Mouse (Mus musculus): ENCODE data around the gene Slc25a19. TPM values are rescaled to one million over a fixed set of nuclear protein-coding genes. Genes with fewer than 3 reads are reported as not detected.
"Not testable (repeated sequence)": the region's sequence is repeated elsewhere in the genome, so short reads cannot be mapped to it uniquely, and the experiment has no call there.

Gene Slc25a19
- polyA plus RNA-seq, 1 experiment from 2014 or later, result 34.0 TPM

- Histone ChIP-seq H3K27ac (no peak overlapping the region), H3K9me3 (no peaks in the 10 kb centered on the region), H3K36me3 (peaks cover 52% of the 10 kb centered on the region), H3K9ac (replicated peaks) (no peak overlapping the region), H3K4me3 (replicated peaks) (no peak overlapping the region), H3K4me2 (no peak overlapping the region), H3K27me3 (no peaks in the 10 kb centered on the region), H3K4me1 (replicated peaks) (no peaks in the 10 kb centered on the region)
- no peak for ATAC-seq (ENCODE audit: insufficient number of reproducible peaks, insufficient read depth, low FRiP score, low TSS enrichment, low read depth)
- WGBS, result 75% methylated on average over 2 of the region's 2 CpGs
Observed at GRCm38 (mm10) chr11:115654128-115654527, 26.0 kb upstream of the Slc25a19 start.

GRCm38 (mm10) chr11:115653194-115653593 is 25.1 kb upstream of the Slc25a19 start:
- H3K4me2 ChIP-seq, result no peak overlapping the region
- no peak for ATAC-seq (ENCODE audit: insufficient number of reproducible peaks, insufficient read depth, low FRiP score, low TSS enrichment, low read depth)
- H3K4me3 ChIP-seq (replicated peaks), result no peak overlapping the region
- no peaks in the 10 kb centered on the region for H3K27me3 ChIP-seq
- H3K9me3 ChIP-seq, result no peaks in the 10 kb centered on the region
- 85% methylated on average over 3 of the region's 3 CpGs for WGBS
- no peak overlapping the region for H3K27ac ChIP-seq
- H3K4me1 ChIP-seq (replicated peaks), result no peaks in the 10 kb centered on the region
- peaks cover 57% of the 10 kb centered on the region for H3K36me3 ChIP-seq
- H3K9ac ChIP-seq (replicated peaks), result no peak overlapping the region

DNA sequence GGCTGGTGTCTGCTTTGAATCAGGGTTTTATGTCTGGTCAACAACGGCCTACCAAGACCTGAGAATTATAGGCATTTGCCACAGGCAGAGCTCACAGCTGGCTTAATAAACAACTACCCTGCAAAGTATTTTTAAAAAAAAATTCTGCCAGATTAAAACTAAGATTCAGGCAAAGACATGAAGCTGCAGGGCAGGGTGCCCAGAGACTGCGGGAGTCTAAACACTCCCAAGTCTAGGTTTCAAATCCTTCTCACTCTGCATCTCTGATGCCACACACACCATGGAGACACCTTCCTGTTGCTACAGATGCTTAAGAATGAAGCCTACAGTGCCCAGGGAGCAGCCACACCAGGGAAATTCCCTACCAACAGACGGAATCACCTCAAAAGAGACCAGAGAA is 23.6 kb upstream of the Slc25a19 start:
- H3K9ac ChIP-seq (replicated peaks), result no peak overlapping the region
- H3K27ac ChIP-seq, result no peak overlapping the region
- H3K4me1 ChIP-seq (replicated peaks), result no peaks in the 10 kb centered on the region
- no peak for ATAC-seq (ENCODE audit: insufficient number of reproducible peaks, insufficient read depth, low FRiP score, low TSS enrichment, low read depth)
- no peaks in the 10 kb centered on the region for H3K9me3 ChIP-seq
- no peaks in the 10 kb centered on the region for H3K27me3 ChIP-seq
- H3K4me2 ChIP-seq, result no peak overlapping the region
- peaks cover 64% of the 10 kb centered on the region for H3K36me3 ChIP-seq
- whole genome bisulfite sequencing, result 78% methylated on average over 3 of the region's 3 CpGs
- no peak overlapping the region for H3K4me3 ChIP-seq (replicated peaks)

GRCm38 (mm10) chr11:115649706-115650105 is 21.6 kb upstream of the Slc25a19 start:
- no peaks in the 10 kb centered on the region for H3K4me1 ChIP-seq (replicated peaks)
- no peak overlapping the region for H3K4me2 ChIP-seq
- peaks cover 71% of the 10 kb centered on the region for H3K36me3 ChIP-seq
- WGBS, result 77% methylated on average over 10 of the region's 10 CpGs
- no peak overlapping the region for H3K9ac ChIP-seq (replicated peaks)
- H3K9me3 ChIP-seq, result no peaks in the 10 kb centered on the region
- H3K27ac ChIP-seq, result no peak overlapping the region
- ATAC-seq (ENCODE audit: insufficient number of reproducible peaks, insufficient read depth, low FRiP score, low TSS enrichment, low read depth), result no peak
- no peak overlapping the region for H3K4me3 ChIP-seq (replicated peaks)
- H3K27me3 ChIP-seq, result no peaks in the 10 kb centered on the region

DNA sequence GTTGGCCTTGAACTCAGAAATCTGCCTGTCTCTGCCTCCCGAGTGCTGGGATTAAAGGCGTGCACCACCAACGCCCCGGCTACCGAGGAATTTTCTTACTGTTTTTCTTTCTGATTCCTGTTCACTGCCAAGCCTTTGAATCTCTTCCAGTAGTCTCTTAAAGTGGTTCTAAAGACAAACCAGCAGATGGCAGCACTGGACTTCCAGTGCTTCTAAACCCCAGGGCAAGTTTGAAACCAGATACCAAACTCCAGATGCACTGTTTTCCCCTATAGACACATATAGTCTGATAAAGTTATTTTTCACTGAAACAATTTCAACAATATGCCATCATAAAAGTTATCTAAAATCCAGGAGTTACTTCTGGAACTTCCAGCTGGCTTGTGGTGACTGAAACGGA is 19.4 kb upstream of the Slc25a19 start:
- Histone ChIP-seq H3K27me3 (no peaks in the 10 kb centered on the region), H3K36me3 (peaks cover 69% of the 10 kb centered on the region), H3K4me3 (replicated peaks) (no peak overlapping the region), H3K4me2 (no peak overlapping the region), H3K9ac (replicated peaks) (no peak overlapping the region), H3K27ac (no peak overlapping the region), H3K4me1 (replicated peaks) (no peaks in the 10 kb centered on the region), H3K9me3 (no peaks in the 10 kb centered on the region)
- no peak for ATAC-seq (ENCODE audit: insufficient number of reproducible peaks, insufficient read depth, low FRiP score, low TSS enrichment, low read depth)
- WGBS, result 69% methylated on average over 6 of the region's 6 CpGs

DNA sequence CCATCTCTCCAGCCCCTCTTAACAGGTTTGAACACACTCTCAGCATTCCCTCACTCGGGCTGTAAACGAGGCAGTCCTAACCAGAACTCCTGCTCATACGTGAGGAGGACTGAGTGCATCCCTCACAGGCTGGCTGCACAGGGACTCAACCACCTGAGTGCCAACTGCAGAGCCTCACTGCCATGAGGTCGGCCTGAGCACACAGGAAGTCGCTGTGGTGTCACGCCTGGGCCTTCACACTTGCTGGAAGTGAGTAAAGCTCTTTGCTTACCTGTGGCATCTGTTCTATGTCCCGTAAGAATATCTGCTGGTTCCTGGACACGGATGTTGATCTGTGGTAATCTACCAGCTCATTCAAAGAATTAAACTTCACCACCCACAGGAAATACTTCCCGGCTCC is 18.3 kb upstream of the Slc25a19 start:
- Histone ChIP-seq H3K4me1 (replicated peaks) (no peaks in the 10 kb centered on the region), H3K9ac (replicated peaks) (no peak overlapping the region), H3K9me3 (no peaks in the 10 kb centered on the region), H3K4me2 (no peak overlapping the region), H3K36me3 (peaks cover 64% of the 10 kb centered on the region), H3K27ac (no peak overlapping the region), H3K27me3 (no peaks in the 10 kb centered on the region), H3K4me3 (replicated peaks) (no peak overlapping the region)
- 93% methylated on average over 9 of the region's 9 CpGs for WGBS
- no peak for ATAC-seq (ENCODE audit: insufficient number of reproducible peaks, insufficient read depth, low FRiP score, low TSS enrichment, low read depth)

DNA sequence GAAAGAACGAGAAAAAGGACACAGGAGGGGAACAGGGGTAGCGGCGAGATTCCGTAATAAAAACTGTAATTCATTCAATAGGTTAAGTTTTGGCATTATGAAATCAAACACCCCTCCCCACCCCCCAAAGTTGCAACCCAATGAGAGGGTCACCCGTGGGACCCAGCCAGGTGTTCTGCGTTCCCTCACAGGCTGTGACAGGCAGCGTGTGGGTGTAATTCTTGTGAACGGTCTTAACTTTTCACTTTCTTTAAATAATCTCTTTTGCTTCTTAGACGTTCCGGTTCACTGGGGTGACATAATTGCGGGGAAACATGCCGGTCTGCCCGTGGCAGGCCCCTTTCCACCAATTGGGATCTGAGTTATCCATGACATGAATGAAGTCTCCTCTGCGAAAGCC is 17.4 kb upstream of the Slc25a19 start:
- 90% methylated on average over 14 of the region's 14 CpGs for WGBS
- peaks cover 57% of the 10 kb centered on the region for H3K36me3 ChIP-seq
- not testable (repeated sequence) for H3K9me3 ChIP-seq; H3K4me1 ChIP-seq (replicated peaks); H3K27me3 ChIP-seq; H3K27ac ChIP-seq; ATAC-seq (ENCODE audit: insufficient number of reproducible peaks, insufficient read depth, low FRiP score, low TSS enrichment, low read depth); H3K4me3 ChIP-seq (replicated peaks); H3K4me2 ChIP-seq; H3K9ac ChIP-seq (replicated peaks)

GRCm38 (mm10) chr11:115644308-115644707 is 16.2 kb upstream of the Slc25a19 start:
- WGBS, result 94% methylated on average over 13 of the region's 13 CpGs
- peak; percentile 43; the same call in 1 of the 2 replicates for ATAC-seq (ENCODE audit: insufficient number of reproducible peaks, insufficient read depth, low FRiP score, low TSS enrichment, low read depth)

GRCm38 (mm10) chr11:115643265-115643664 is 15.2 kb upstream of the Slc25a19 start:
- H3K4me3 ChIP-seq (replicated peaks), result no peak overlapping the region
- H3K9ac ChIP-seq (replicated peaks), result no peak overlapping the region
- no peak for ATAC-seq (ENCODE audit: insufficient number of reproducible peaks, insufficient read depth, low FRiP score, low TSS enrichment, low read depth)
- H3K4me1 ChIP-seq (replicated peaks), result no peaks in the 10 kb centered on the region
- H3K27me3 ChIP-seq, result no peaks in the 10 kb centered on the region
- no peak overlapping the region for H3K27ac ChIP-seq
- no peaks in the 10 kb centered on the region for H3K9me3 ChIP-seq
- H3K4me2 ChIP-seq, result no peak overlapping the region
- 72% methylated on average over 10 of the region's 10 CpGs for WGBS
- H3K36me3 ChIP-seq, result peaks cover 41% of the 10 kb centered on the region

More at GRCm38 (mm10) chr11:115644308-115644707, 16.2 kb upstream of the Slc25a19 start:
- Histone ChIP-seq H3K4me1 (replicated peaks) (no peaks in the 10 kb centered on the region), H3K9me3 (no peaks in the 10 kb centered on the region), H3K4me3 (replicated peaks) (no peak overlapping the region), H3K27ac (no peak overlapping the region; the same call in 1 of the 2 replicates), H3K9ac (replicated peaks) (no peak overlapping the region), H3K4me2 (no peak overlapping the region), H3K27me3 (no peaks in the 10 kb centered on the region), H3K36me3 (peaks cover 47% of the 10 kb centered on the region)

DNA sequence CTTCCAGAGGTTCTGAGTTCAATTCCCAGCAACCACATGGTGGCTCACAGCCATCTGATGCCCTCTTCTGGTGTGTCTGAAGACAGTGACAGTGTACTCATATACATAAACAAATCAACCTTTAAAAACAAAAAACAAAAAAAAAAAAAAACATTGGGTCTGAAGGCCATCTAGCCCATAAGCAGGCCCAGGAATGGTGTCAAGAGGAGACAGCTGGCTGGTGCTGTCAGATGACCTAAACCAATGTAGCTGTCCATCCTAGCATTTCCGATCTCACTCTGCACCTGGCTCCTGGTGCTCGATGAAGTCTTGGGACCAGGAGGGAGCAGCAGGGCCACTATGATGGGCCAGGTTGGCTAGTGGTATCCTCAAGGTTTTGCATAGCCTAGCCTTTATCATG is 14.6 kb upstream of the Slc25a19 start:
- Histone ChIP-seq H3K27me3 (no peaks in the 10 kb centered on the region), H3K4me3 (replicated peaks) (no peak overlapping the region), H3K9me3 (no peaks in the 10 kb centered on the region), H3K36me3 (peaks cover 36% of the 10 kb centered on the region), H3K4me2 (no peak overlapping the region), H3K9ac (replicated peaks) (no peak overlapping the region), H3K4me1 (replicated peaks) (no peaks in the 10 kb centered on the region), H3K27ac (no peak overlapping the region)
- ATAC-seq (ENCODE audit: insufficient number of reproducible peaks, insufficient read depth, low FRiP score, low TSS enrichment, low read depth), result no peak
- WGBS, result 92% methylated on average over 2 of the region's 2 CpGs

GRCm38 (mm10) chr11:115641664-115642036 is 13.6 kb upstream of the Slc25a19 start:
- Histone ChIP-seq H3K27ac (no peak overlapping the region), H3K4me3 (replicated peaks) (no peak overlapping the region), H3K9ac (replicated peaks) (no peak overlapping the region), H3K9me3 (no peaks in the 10 kb centered on the region), H3K27me3 (no peaks in the 10 kb centered on the region), H3K4me2 (no peak overlapping the region), H3K4me1 (replicated peaks) (no peaks in the 10 kb centered on the region), H3K36me3 (peaks cover 31% of the 10 kb centered on the region)
- no peak for ATAC-seq (ENCODE audit: insufficient number of reproducible peaks, insufficient read depth, low FRiP score, low TSS enrichment, low read depth)
- 86% methylated on average over 4 of the region's 4 CpGs for WGBS

GRCm38 (mm10) chr11:115640978-115641663 is 13.0 kb upstream of the Slc25a19 start:
- H3K4me2 ChIP-seq, result no peak overlapping the region
- H3K27ac ChIP-seq, result no peak overlapping the region
- peaks cover 26% of the 10 kb centered on the region for H3K36me3 ChIP-seq
- no peaks in the 10 kb centered on the region for H3K4me1 ChIP-seq (replicated peaks)
- no peak for ATAC-seq (ENCODE audit: insufficient number of reproducible peaks, insufficient read depth, low FRiP score, low TSS enrichment, low read depth)
- no peaks in the 10 kb centered on the region for H3K9me3 ChIP-seq
- no peak overlapping the region for H3K9ac ChIP-seq (replicated peaks)
- 57% methylated on average over 14 of the region's 14 CpGs for WGBS
- no peak overlapping the region for H3K4me3 ChIP-seq (replicated peaks)
- H3K27me3 ChIP-seq, result no peaks in the 10 kb centered on the region

Data from limb, embryonic 12.5 days (tissue).